Mouse (Mus musculus) retina, adult 2 months (tissue): ENCODE data around the gene Pip4k2c.
"Not testable (repeated sequence)": the region's sequence is repeated elsewhere in the genome, so short reads cannot be mapped to it uniquely, and the experiment has no call there.

Source experiments
- DNase-seq: peaks from one replicate; pipeline ENCODE4 v3.0.0-alpha.2; 2012; ENCODE audit warnings: low read depth, low spot score

Pip4k2c gene

DNA sequence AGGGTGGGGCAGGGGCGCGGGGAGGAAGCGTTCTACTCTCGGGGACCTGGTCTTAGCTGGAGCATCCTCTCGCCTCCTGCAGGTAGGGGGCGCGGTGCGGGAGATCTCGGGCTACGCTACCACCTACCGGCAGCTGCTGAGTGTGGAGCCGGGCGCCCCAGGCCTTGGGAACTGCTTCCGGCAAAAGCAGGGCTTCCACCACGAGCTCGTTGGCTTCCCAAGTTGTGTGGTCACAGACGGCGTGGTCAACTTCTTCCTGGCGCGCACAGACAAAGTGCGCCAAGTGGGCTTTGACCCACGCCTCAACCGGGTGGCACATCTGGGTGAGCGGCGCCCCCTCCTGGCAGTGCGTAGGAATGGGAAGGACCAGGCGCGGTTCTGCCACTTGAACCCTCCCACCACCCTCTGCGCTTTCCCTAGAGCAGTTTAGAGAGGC is 40.5 kb downstream of the Pip4k2c start:
- DNase-seq: no peak

DNA sequence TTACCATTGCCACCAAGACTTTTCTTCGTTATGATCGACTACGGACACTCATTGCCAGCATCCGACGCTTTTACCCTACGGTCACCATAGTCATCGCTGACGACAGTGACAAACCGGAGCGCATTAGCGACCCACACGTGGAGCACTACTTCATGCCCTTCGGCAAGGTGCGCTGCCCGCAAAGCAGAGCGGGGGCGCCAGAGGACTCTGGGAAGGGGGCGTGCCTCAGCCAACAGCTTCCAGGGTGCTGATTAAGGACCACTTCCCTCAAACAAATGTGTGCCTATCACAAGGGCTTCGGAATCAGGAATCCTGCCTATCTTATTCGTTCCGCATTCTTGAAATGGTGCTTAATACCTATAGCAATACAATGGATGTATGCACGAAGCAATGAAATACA is 41.4 kb downstream of the Pip4k2c start:
- DNase-seq: no peak

DNA sequence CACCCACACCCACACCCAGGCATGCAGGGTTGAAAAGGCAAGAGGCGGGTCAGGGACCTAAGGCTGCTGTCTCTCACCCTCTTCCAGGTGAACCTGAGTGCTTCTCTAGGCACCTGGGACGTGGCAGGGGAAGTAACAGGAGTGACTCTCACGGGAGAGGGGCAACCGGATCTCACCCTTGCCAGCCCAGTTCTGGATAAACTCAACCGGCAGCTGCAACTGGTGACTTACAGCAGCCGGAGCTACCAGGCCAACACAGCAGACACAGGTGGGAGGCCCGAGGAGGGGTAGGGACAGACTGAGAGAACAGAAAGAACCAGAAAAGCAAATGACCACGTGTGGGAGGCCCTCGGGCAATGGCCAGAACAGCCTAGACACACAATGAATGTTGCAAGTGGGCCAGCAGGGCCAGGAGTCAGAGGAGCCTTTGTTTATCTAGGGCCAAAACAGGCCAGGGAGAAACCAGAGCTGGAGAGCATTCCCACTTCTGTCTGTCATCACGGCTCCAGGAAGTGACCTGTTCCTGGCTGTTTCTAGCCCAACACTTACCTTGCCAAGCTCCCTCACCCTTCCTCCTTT is 43.7 kb downstream of the Pip4k2c start:
- no peak for DNase-seq

DNA sequence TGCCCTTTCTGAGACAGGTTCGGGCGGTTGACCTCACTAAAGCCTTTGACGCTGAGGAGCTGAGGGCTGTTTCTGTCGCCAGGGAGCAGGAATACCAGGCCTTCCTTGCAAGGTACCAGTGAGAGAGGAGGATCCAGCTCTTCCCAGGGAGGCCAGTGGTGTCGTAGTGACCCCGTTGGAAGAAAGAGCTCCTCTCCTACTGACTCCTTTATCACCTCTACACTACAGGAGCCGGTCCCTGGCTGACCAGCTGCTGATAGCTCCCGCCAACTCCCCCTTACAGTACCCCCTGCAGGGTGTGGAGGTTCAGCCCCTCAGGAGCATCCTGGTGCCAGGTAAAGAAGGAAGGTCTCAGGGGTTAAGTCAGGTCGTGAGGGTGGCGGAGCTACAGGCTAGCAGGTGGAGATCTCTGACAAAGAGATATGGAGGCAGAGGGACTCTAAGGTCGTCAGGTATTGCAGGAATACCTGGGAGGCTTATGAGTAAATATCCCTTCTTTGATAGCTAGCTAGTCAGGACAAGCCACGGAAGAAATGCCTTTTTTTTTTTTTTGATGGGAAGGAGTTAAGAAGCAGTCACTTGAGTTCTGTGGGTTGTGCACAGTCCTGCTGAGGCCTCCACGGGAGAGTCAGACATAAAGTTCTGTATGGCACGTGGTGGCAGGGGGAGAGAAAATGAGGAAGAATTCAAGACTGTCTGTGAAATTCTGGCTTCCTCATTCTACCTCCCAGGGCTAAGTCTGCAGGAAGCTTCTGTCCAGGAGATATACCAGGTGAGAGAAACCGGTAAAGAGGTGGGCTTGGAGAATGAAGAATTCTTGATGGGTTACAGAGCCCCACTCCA is 44.4 kb downstream of the Pip4k2c start:
- DNase-seq: no peak

DNA sequence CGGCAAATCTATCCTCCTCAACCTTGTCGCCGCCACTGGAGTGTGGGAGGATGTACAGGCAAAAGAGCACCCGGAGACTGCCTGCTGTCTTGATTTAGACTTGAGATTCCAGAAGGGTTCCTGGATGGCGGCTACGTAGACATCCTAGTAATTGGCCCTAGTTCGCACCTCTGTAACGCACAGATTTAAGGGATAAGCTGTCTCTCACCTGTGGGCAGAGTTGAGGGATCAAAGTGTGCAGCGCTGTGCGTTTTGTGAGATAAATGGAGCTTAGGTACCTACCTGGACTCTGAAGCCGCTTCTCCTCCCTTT is 45.0 kb downstream of the Pip4k2c start:
- no peak for DNase-seq

DNA sequence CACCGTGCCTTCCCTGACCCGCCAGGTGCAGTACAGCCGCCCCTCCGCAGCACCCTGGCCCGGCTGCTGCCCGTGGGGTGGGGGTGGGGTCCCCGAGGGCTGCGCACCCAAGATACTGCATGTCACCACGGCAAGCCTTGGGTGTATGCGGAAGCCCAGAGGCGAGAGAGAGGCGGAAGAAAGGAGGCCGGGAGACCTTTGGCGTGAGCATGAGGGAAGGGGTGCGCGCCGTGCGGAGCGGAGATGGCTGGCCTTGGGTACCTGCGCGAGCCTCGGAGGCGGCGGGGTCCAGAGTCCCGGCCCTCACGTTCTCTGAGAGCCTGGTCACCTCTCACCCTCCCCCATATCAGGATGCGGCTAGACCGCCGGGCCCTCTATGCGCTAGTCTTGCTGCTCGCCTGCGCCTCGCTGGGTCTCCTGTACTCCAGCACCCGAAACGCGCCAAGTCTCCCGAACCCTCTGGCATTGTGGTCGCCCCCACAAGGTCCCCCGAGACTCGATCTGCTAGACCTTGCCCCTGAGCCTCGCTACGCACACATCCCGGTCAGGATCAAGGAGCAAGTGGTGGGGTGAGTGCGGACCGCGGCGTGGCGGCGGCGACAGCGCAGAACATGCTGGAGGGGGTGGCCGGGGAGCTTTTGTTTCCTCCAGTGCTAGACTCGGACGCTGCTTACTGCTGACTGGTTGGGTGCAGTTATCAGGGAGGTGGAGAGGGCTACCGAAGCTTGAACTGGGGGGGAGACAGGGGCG is 45.6 kb downstream of the Pip4k2c start:
- DNase-seq: no peak

DNA sequence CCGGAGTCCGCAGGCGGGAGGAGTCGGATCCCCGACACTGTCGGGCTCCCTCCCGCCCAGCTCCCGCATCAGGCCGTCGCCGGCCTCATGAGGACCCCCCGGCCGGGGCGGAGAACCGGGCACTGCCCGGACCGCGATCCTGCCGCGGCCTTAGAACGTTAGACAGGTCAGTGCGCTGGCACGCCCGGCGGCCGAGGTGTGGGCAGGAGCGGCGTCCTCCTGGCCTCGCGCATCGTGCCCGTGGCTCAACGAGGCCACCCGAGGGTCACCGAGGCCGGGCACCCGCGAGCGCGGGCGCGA is 46.1 kb downstream of the Pip4k2c start:
- DNase-seq: no peak

DNA sequence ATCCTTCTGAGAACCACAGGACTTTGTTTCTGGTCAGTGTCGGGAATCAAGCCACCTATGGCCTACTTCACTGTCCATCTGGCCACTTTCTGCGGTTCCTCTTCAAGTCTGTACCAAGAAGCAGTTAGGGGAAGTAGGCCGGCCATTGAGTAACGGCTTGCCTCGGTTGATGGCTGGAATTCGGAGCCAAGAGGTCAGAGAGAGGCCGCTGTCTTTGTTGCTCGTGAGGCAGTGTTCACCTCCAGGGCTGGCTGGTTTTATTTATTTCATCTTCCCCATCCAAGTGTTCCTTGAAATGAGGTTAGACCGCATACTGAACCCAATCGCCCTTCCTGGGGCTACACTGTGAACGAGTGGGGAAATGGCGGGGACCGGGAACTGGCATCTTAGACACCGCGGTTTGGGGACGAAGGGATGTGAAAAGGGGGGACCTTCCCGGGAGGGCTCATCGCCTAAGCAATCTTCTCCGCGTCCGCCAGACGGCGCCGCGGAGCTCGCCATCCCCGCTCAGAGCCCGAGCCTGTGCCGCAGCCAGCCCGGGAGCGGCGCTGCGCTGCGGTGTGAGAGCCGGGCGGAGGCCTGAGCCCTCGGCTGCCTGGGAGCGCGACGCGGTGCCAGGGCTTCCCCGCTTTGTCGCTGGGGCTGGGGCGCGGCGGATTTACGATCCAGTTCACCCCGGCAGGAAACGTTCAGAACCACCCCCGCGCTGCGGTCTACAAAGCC is 46.6 kb downstream of the Pip4k2c start, which contains the start of gene B4galnt1:
B4galnt1 (plus strand) TSS at position 595 of the 723 bp plus-strand sequence.
- peak; percentile 62 for DNase-seq

DNA sequence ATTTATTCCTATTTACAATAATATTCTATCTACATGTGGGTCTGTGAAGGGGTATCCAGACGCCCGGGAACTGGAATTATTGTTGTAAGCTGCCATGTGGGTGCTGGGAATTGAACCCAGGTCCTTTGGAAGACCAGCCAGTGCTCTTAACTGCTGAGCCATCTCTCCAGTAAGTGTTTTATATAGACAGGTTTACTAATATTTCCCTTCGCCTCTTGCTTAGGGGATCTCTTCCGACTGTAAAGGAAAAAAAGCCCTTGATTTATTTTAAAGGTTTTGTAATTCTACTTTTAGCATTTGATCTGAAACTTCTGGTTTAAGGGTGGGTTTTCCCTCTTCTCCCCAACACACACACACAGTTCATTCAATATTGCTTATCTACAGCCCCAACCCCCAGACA is 47.2 kb downstream of the Pip4k2c start:
- no peak for DNase-seq

DNA sequence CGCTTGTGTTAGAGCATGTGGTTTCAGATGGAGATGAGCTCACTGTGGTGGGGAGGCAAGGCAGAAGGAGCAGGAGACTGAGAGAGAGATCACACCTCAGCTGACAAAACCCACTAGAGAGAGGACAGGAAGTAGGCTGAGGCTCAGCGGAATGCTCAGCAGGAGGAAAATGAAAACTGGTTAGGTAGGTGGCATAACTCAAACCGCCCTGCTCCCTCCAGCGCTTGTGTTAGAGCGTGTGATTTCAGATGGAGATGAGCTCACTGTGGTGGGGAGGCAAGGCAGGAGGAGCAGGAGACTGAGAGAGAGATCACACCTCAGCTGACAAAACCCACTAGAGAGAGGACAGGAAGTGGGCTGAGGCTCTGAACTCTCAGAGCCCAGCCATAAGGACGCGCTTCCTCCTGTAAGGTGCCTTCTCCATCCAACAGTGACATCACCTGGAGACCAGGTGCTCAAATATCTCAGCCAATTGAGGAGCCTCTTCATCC is 48.6 kb downstream of the Pip4k2c start:
- DNase-seq: not testable (repeated sequence)

DNA sequence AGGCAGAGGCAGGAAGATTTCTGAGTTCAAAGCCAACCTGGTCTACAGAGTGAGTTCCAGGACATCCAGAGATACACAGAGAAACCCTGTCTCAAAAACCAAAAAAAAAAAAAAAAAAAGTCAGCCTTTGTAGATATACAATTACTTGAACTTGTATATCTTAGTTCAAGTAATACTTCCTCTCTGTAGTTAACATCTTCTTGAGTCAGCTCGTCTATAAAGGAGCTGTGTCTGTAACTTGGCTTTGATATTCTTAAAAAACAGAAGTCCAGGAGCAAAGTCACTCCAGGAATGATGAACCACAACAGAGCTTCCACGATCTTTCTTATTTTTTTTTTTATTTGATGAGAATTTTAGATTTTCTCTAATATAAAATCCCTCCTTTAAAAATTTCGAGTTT is 50.7 kb downstream of the Pip4k2c start:
- no peak for DNase-seq

DNA sequence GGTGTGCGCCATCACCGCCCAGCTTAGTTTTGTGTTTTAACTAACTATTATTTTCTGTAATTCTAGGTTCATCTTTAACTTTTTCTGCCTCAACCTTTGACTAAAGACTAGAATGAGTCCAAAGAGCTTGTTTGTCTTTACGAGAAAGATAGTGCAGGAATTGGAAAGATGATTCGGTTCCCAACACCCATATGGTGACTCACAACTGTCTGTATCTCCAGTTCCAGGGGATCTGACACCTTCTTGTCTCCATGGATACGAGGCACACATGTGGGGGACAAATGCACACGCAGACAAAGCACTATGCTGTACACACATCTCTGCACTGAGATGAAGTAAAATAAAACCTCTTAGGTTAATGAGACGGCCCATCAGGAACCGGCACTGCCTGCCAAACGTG is 51.3 kb downstream of the Pip4k2c start:
- no peak for DNase-seq

DNA sequence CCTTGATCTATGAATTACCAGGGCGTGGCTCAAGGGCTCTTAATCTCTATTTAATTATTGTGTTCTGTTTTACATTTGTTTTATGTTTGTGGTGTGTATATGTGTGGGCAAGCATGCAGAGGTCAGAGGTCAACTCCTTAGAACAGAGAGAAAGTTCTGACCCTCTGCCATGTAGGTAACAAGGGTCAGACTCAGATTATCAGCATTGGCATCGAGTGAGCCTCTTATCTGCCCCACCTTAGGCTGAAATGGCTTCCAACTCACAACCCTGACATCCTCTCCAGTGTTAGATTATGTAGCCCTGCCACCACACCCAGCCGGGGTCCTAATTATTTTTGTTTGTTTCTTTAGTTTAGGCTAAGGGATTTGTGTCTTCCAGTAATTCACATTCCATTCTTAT is 52.9 kb downstream of the Pip4k2c start:
- no peak for DNase-seq

DNA sequence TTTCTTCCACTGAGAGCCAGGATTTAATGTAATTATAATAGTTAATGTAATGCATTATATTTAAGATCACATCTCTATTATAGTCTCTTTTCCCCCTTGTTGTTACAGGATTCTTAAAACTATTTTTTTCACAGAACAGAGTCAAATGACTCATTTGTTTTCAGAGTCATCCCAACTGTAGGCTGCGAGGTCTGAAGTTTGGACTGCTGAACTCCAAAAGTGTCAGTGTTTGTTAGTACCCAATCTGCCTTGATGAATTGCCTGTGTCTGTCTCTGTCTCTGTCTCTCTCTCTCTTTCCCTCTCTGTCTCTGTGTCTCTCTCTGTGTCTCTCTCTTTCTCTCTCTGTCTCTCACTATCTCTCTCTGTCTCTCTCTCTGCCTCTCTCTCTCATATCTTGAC is 54.9 kb downstream of the Pip4k2c start:
- no peak for DNase-seq

DNA sequence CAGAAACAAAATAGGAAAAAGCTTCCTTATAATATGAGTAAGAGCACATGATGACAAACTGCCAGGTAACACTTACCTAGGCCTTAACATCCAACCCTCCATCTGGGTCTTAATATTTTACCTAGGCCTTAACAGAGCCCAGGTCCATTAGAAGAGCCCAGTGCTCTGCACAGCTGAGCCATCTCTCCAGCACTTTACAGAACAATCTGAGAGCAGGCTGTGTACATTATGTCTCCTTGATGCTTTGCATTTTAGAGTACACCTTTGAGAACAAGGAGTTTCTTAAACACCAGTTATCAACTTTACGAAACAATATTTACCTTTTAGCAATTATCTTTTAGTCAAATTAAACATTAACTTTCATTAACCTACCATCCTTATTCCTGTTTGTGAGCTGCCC is 55.3 kb downstream of the Pip4k2c start:
- no peak for DNase-seq

DNA sequence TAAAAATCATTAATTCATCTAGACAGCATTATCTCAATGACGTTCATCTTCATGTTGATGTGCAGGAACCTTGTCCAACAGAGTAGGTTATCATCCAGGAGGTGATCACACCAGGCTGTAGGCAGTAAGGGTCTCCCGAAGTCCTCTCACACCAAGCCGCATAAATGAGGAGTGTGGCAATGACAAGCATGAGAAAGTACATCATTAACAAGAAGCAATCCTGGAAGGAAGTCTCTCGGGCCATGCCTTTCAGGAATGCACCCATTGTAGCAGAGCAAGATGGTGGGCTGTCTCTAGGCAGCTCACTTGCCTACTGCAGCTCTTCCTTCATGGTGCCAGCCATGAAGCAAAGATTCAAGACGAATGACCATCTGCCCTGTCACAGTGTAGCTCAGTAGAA is 56.7 kb downstream of the Pip4k2c start:
- DNase-seq: no peak

DNA sequence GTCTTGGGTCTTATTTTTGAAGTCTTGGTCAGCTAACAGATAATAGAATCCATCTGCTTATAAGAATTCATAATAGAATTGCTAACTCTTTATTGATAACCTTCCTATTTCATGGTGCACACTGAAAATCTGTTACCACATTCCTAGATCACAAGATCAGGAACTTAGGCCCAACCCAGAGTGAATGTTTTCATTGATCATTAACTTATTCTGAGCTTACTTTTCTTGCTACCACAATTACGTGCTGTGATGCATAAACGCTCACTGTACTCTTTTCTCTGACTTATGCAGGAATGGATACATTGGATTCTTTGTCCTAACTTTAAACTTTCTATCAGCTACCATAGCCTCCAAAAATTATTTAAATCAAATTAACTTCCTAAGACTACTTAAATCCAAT is 57.1 kb downstream of the Pip4k2c start:
- no peak for DNase-seq

DNA sequence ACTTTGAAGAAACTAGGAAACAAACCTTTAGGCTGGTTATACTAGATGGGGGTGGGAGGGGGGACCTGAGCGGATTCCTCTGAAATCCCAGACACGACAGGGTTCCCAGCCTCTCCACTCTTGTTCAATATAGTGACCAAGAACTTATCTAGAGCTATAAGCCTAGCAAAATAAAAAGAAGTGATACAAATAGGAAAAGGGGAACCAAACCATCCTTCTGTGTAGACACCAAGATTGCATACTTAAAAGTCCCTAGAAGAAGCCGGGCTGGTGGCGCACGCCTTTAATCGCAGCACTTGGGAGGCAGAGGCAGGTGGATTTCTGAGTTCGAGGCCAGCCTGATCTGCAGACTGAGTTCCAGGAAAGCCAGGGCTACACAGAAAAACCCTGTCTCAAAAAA is 58.1 kb downstream of the Pip4k2c start:
- DNase-seq: no peak

DNA sequence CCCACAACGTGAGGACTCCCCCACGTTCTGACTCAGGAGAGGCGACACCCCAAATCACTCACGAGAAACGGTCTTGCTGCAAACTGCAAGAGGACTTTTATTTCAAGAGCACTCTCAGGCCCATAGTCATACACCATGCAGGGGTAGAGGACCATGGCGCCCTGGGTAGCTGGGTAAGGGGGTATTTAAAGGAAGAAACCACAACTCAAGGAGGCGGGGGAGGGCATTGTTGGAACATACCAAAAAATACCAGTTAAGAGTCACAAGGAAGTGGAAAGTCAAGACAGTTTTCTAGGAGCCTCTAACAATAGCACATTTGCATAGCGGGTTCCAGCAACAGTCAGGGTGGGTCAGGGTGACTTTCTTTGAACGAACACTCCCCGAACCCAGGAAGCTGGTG is 58.8 kb downstream of the Pip4k2c start:
- not testable (repeated sequence) for DNase-seq

DNA sequence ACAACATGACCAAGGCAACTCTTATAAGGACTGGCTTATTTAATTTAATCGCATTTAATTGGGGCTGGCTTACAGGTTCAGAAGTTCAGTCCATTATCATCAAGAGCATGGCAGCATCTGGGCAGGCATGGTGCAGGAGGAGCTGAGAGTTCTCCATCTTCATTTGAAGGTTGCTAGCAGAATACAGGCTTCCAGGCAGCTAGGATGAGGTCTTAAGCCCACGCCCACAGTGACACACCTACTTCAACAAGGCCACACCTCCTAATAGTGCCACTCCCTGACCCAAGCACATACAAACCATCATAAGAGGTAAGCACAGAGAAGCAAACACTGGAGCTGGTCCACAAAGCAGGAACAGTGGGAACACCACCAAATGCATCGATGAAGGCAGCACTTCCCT is 60.2 kb downstream of the Pip4k2c start:
- DNase-seq: not testable (repeated sequence)

DNA sequence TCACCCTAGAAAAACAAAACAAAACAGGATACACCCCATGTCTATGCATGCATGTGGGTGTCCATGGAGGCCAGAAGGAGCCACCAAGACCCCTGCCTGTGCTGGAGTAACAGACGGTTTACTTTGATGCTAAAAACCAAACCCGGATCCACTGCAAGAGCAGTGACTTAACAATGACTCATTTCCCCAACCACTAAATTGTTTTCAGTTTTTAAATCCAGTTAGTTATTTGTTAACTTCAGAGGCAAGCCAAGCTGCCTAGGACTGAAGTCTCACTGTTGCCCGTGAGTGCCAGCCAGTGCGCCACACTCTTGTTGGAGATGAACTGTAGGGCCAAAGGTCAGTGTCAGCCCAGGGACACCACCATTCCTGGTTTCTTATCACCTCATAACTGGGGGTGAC is 60.9 kb downstream of the Pip4k2c start:
- DNase-seq: no peak

DNA sequence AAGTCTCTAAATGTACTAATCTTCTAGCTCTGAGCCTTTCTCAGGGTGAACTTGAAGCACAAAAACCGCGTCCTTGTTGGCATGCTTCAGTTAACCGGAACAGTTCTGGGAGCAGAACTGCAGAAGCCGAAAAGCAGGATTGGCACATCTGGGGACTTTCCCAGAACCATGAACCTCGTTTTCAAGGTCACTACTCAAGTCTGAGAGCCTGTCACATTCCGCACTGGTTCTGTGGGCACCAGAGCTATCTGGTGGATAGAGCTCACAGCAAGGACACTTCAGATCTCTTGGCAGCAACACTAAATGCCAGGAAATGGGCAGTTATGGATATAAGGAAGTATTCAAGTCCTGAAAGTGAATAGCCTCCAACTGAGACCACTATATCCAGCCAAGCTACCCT is 64.2 kb downstream of the Pip4k2c start:
- DNase-seq: no peak
